Mouse (Mus musculus) forebrain, embryonic 13.5 days (tissue): ENCODE measurements around the gene Tmem178b. TPM values are rescaled to one million over a fixed set of nuclear protein-coding genes. Genes with fewer than 3 reads are reported as not detected.

Source experiments
- ATAC-seq: fragments of 200-750 bp; cut with Nextera tagmentation; 2 replicates; pipeline ENCODE4 v1.8.0; 2017
- H3K27ac ChIP-seq: fragments of 300-500 bp; sonication (generic); 2 replicates; pipeline ENCODE4 v1.5.1; 2015; ENCODE audit warnings: inconsistent platforms, mild to moderate bottlenecking, moderate library complexity
- H3K27me3 ChIP-seq: fragments of 300-500 bp; sonication (generic); 2 replicates; pipeline ENCODE4 v1.6.1; 2015; ENCODE audit warnings: mild to moderate bottlenecking, inconsistent platforms
- H3K36me3 ChIP-seq: fragments of 300-500 bp; sonication (generic); 2 replicates; pipeline ENCODE4 v1.6.1; 2015; ENCODE audit warnings: mild to moderate bottlenecking, inconsistent platforms; ENCODE audit not compliant: poor library complexity, severe bottlenecking
- H3K4me1 ChIP-seq: fragments of 300-500 bp; sonication (generic); 2 replicates; pipeline ENCODE4 v1.6.1; 2015; ENCODE audit warnings: inconsistent platforms
- H3K4me2 ChIP-seq: fragments of 300-500 bp; sonication (generic); 2 replicates; pipeline ENCODE4 v1.6.1; 2015; ENCODE audit warnings: inconsistent platforms, mild to moderate bottlenecking, moderate library complexity
- H3K4me3 ChIP-seq: fragments of 300-500 bp; sonication (generic); 2 replicates; pipeline ENCODE4 v1.5.1; 2015; ENCODE audit warnings: mild to moderate bottlenecking, inconsistent platforms
- H3K9ac ChIP-seq: fragments of 300-500 bp; sonication (generic); 2 replicates; pipeline ENCODE4 v1.6.1; 2015; ENCODE audit warnings: mild to moderate bottlenecking, inconsistent platforms
- H3K9me3 ChIP-seq: fragments of 300-500 bp; sonication (generic); replicated peaks from 2 replicates; pipeline ENCODE4 v1.6.1; 2016; ENCODE audit warnings: inconsistent platforms
- WGBS: fragments of 180-500 bp; shearing (Covaris S2); methylation state at CpG from one replicate; pipeline ENCODE4 v1.1.7; 2015; 5-methylcytosine and 5-hydroxymethylcytosine counted together
- polyA plus RNA-seq: library from polyadenylated mRNA; unstranded; fragments of >200 nt; fragmentation: Nextera tagmentation; extraction: Ambion mirVana; gene quantifications from 2 replicates; pipeline ENCODE4 v1.2.1, GENCODE M21; 2015

Tmem178b gene
- polyA plus RNA-seq, 1 experiment from 2014 or later: 16.4 TPM

- Histone ChIP-seq H3K4me2 (no peak overlapping the region), H3K9ac (no peak overlapping the region), H3K4me1 (peaks cover 5% of the 10 kb centered on the region), H3K4me3 (no peak overlapping the region), H3K9me3 (peaks cover 4% of the 10 kb centered on the region; the same call in 1 of the 2 replicates), H3K36me3 (no peaks in the 10 kb centered on the region), H3K27me3 (no peaks in the 10 kb centered on the region), H3K27ac (no peak overlapping the region)
- ATAC-seq: no peak
- WGBS: 85% methylated on average over 3 of the region's 3 CpGs
These were observed 17.7 kb downstream of the Tmem178b start for GRCm38 (mm10) chr6:39890811-39891210.

GRCm38 (mm10) chr6:39896500-39896899, 23.4 kb downstream of the Tmem178b start:
- H3K4me3 ChIP-seq: no peak overlapping the region
- peaks cover 20% of the 10 kb centered on the region for H3K4me1 ChIP-seq
- peak; percentile 63; the same call in 1 of the 2 replicates for ATAC-seq
- H3K36me3 ChIP-seq: no peaks in the 10 kb centered on the region
- no peak overlapping the region for H3K9ac ChIP-seq
- 32% methylated on average over 3 of the region's 3 CpGs for WGBS
- no peaks in the 10 kb centered on the region for H3K27me3 ChIP-seq
- peak overlapping the region; percentile 16; the same call in 1 of the 2 replicates for H3K4me2 ChIP-seq
- H3K9me3 ChIP-seq: no peaks in the 10 kb centered on the region
- H3K27ac ChIP-seq: peak overlapping the region; percentile 37

- no peak overlapping the region for H3K9ac ChIP-seq
- ATAC-seq: no peak
- no peak overlapping the region for H3K4me3 ChIP-seq
- no peaks in the 10 kb centered on the region for H3K27me3 ChIP-seq
- peaks cover 36% of the 10 kb centered on the region for H3K4me1 ChIP-seq
- WGBS: 60% methylated on average over 4 of the region's 4 CpGs
- no peak overlapping the region for H3K4me2 ChIP-seq
- no peak overlapping the region for H3K27ac ChIP-seq
- no peaks in the 10 kb centered on the region for H3K36me3 ChIP-seq
- no peaks in the 10 kb centered on the region for H3K9me3 ChIP-seq
These were observed 26.2 kb downstream of the Tmem178b start for GRCm38 (mm10) chr6:39899231-39899630.

- Histone ChIP-seq H3K9ac (no peak overlapping the region), H3K27ac (peak overlapping the region; percentile 75), H3K36me3 (no peaks in the 10 kb centered on the region), H3K4me2 (peak overlapping the region; percentile 40; the same call in 1 of the 2 replicates), H3K9me3 (no peaks in the 10 kb centered on the region), H3K27me3 (no peaks in the 10 kb centered on the region), H3K4me3 (no peak overlapping the region), H3K4me1 (peaks cover 25% of the 10 kb centered on the region)
- peak; percentile 55 for ATAC-seq
- 23% methylated on average over 6 of the region's 6 CpGs for WGBS
These were observed 30.2 kb downstream of the Tmem178b start for GRCm38 (mm10) chr6:39903220-39903773.

- WGBS: 42% methylated on average over 11 of the region's 11 CpGs
- H3K27ac ChIP-seq: peak overlapping the region; percentile 75
These were observed 30.8 kb downstream of the Tmem178b start for GRCm38 (mm10) chr6:39903845-39904244.

GRCm38 (mm10) chr6:39914956-39915355, 41.9 kb downstream of the Tmem178b start:
- 50% methylated on average over 8 of the region's 8 CpGs for WGBS
- H3K4me2 ChIP-seq: no peak overlapping the region
- H3K27ac ChIP-seq: no peak overlapping the region
- H3K27me3 ChIP-seq: no peaks in the 10 kb centered on the region
- no peak overlapping the region for H3K9ac ChIP-seq
- H3K36me3 ChIP-seq: no peaks in the 10 kb centered on the region
- peaks cover 16% of the 10 kb centered on the region for H3K4me1 ChIP-seq
- no peaks in the 10 kb centered on the region for H3K9me3 ChIP-seq
- no peak for ATAC-seq
- no peak overlapping the region for H3K4me3 ChIP-seq

More at GRCm38 (mm10) chr6:39903845-39904244, 30.8 kb downstream of the Tmem178b start:
- Histone ChIP-seq H3K9ac (no peak overlapping the region), H3K36me3 (no peaks in the 10 kb centered on the region), H3K4me3 (no peak overlapping the region), H3K4me1 (peaks cover 25% of the 10 kb centered on the region), H3K9me3 (no peaks in the 10 kb centered on the region), H3K4me2 (peak overlapping the region; percentile 40), H3K27me3 (no peaks in the 10 kb centered on the region)
- ATAC-seq: peak; percentile 90

GRCm38 (mm10) chr6:39915636-39916281, 42.7 kb downstream of the Tmem178b start:
- Histone ChIP-seq H3K4me2 (no peak overlapping the region), H3K36me3 (no peaks in the 10 kb centered on the region), H3K9me3 (no peaks in the 10 kb centered on the region), H3K4me1 (peaks cover 16% of the 10 kb centered on the region), H3K9ac (no peak overlapping the region), H3K4me3 (no peak overlapping the region), H3K27ac (no peak overlapping the region), H3K27me3 (no peaks in the 10 kb centered on the region)
- ATAC-seq: no peak
- 92% methylated on average over 2 of the region's 2 CpGs for WGBS

- H3K9ac ChIP-seq: no peak overlapping the region
- H3K27ac ChIP-seq: no peak overlapping the region
These were observed 43.4 kb downstream of the Tmem178b start for GRCm38 (mm10) chr6:39916514-39916913.

GRCm38 (mm10) chr6:39917242-39917641, 44.2 kb downstream of the Tmem178b start:
- Histone ChIP-seq H3K9me3 (no peaks in the 10 kb centered on the region), H3K4me1 (peaks cover 16% of the 10 kb centered on the region), H3K36me3 (no peaks in the 10 kb centered on the region), H3K27me3 (no peaks in the 10 kb centered on the region), H3K4me2 (no peak overlapping the region), H3K27ac (no peak overlapping the region), H3K9ac (no peak overlapping the region), H3K4me3 (no peak overlapping the region)
- WGBS: 35% methylated on average over 8 of the region's 8 CpGs
- ATAC-seq: no peak

More at GRCm38 (mm10) chr6:39916514-39916913, 43.4 kb downstream of the Tmem178b start:
- Histone ChIP-seq H3K27me3 (no peaks in the 10 kb centered on the region), H3K4me1 (peaks cover 16% of the 10 kb centered on the region), H3K4me2 (no peak overlapping the region), H3K9me3 (no peaks in the 10 kb centered on the region), H3K4me3 (no peak overlapping the region), H3K36me3 (no peaks in the 10 kb centered on the region)
- ATAC-seq: no peak
- WGBS: 91% methylated on average over 4 of the region's 4 CpGs

- no peaks in the 10 kb centered on the region for H3K27me3 ChIP-seq
- H3K4me2 ChIP-seq: no peak overlapping the region
- 76% methylated on average over 6 of the region's 6 CpGs for WGBS
- no peaks in the 10 kb centered on the region for H3K36me3 ChIP-seq
- no peak overlapping the region for H3K4me3 ChIP-seq
- no peaks in the 10 kb centered on the region for H3K9me3 ChIP-seq
- H3K9ac ChIP-seq: no peak overlapping the region
- ATAC-seq: no peak
- H3K4me1 ChIP-seq: peaks cover 16% of the 10 kb centered on the region
- no peak overlapping the region for H3K27ac ChIP-seq
These were observed 44.7 kb downstream of the Tmem178b start for GRCm38 (mm10) chr6:39917729-39918128.

- H3K9me3 ChIP-seq: no peaks in the 10 kb centered on the region
- H3K27ac ChIP-seq: no peak overlapping the region
- H3K4me3 ChIP-seq: no peak overlapping the region
- peaks cover 16% of the 10 kb centered on the region for H3K4me1 ChIP-seq
- 84% methylated on average over 6 of the region's 6 CpGs for WGBS
- H3K27me3 ChIP-seq: no peaks in the 10 kb centered on the region
- no peak overlapping the region for H3K9ac ChIP-seq
- no peaks in the 10 kb centered on the region for H3K36me3 ChIP-seq
- H3K4me2 ChIP-seq: no peak overlapping the region
- no peak for ATAC-seq
These were observed 46.1 kb downstream of the Tmem178b start for GRCm38 (mm10) chr6:39919011-39919709.

- H3K4me1 ChIP-seq: peaks cover 8% of the 10 kb centered on the region
- H3K27me3 ChIP-seq: no peaks in the 10 kb centered on the region
- WGBS: 83% methylated on average over 10 of the region's 10 CpGs
- H3K36me3 ChIP-seq: no peaks in the 10 kb centered on the region
- no peaks in the 10 kb centered on the region for H3K9me3 ChIP-seq
- no peak overlapping the region for H3K9ac ChIP-seq
- no peak for ATAC-seq
- H3K4me2 ChIP-seq: no peak overlapping the region
- H3K27ac ChIP-seq: no peak overlapping the region
- H3K4me3 ChIP-seq: no peak overlapping the region
These were observed 53.4 kb downstream of the Tmem178b start for GRCm38 (mm10) chr6:39926442-39926841.
